Mouse (Mus musculus): ENCODE results near the gene Elk3.

DNA sequence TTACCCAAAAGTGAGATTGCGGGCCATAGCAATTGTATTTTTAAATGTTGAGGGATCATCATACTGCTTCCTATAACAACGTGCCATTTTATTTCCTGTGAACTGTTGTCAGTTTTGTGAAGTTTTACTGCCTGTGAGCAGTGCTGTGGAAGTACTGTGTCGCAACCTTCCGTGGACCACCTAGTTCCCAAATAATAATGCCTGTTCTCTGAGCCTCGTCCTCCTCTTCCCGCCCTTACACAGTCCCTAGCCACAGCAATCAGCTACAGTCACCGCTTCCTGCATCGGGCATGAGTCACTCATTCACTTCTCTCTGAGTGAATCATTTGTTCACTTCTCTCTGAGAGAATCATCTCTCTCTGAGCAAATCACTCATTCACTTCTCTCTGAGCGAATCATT lies 76.2 kb downstream of the Elk3 start:
- TF ChIP-seq HCFC1 (IDR thresholded peaks at IDR 0.05; ENCODE audit: borderline replicate concordance, insufficient read depth, low read length) (no peak), MAFK (IDR thresholded peaks at IDR 0.05; ENCODE audit: insufficient read depth, low read depth, low read length) (no peak)
